Mouse (Mus musculus): ENCODE results near the gene 4930516K23Rik. TPM values are rescaled to one million over a fixed set of nuclear protein-coding genes. Genes with fewer than 3 reads are reported as not detected.

The 4930516K23Rik gene
- polyA plus RNA-seq, 1 experiment from 2014 or later = not detected

- Histone ChIP-seq H3K27ac (ENCODE audit: low read depth, low read length) (no peak overlapping the region), H3K36me3 (ENCODE audit: control insufficient read depth, insufficient read depth, low read length) (no peaks in the 10 kb centered on the region), H3K9me3 (ENCODE audit: control insufficient read depth, low read length) (no peaks in the 10 kb centered on the region), H3K4me2 (replicated peaks; ENCODE audit: low read depth, low read length) (no peak overlapping the region), H3K9ac (ENCODE audit: low read depth, low read length) (no peak overlapping the region), H3K4me1 (ENCODE audit: control insufficient read depth, insufficient read depth, low read length) (no peaks in the 10 kb centered on the region), H3K27me3 (ENCODE audit: control insufficient read depth, insufficient read depth, low read length) (no peaks in the 10 kb centered on the region), H3K4me3 (ENCODE audit: low read length) (no peak overlapping the region)
- ATAC-seq (ENCODE audit: low FRiP score, low TSS enrichment) = no peak
- 79% methylated on average over 3 of the region's 3 CpGs for WGBS
Measured at GRCm38 (mm10) chr7:104026978-104027377, 34.3 kb downstream of the 4930516K23Rik start.

- H3K4me3 ChIP-seq (ENCODE audit: low read length) = no peak within 1 kb of the TSS
- H3K9ac ChIP-seq (ENCODE audit: low read depth, low read length) = no peak within 1 kb of the TSS
- H3K36me3 ChIP-seq (ENCODE audit: control insufficient read depth, insufficient read depth, low read length) = no peaks in the 10 kb centered on the region
- no peak for ATAC-seq (ENCODE audit: low FRiP score, low TSS enrichment)
- H3K4me2 ChIP-seq (replicated peaks; ENCODE audit: low read depth, low read length) = no peak within 1 kb of the TSS
- WGBS = 76% methylated on average over 6 of the region's 6 CpGs
- H3K27ac ChIP-seq (ENCODE audit: low read depth, low read length) = no peak within 1 kb of the TSS
- no peaks in the 10 kb centered on the region for H3K4me1 ChIP-seq (ENCODE audit: control insufficient read depth, insufficient read depth, low read length)
- no peaks in the 10 kb centered on the region for H3K9me3 ChIP-seq (ENCODE audit: control insufficient read depth, low read length)
- H3K27me3 ChIP-seq (ENCODE audit: control insufficient read depth, insufficient read depth, low read length) = no peaks in the 10 kb centered on the region
Measured at GRCm38 (mm10) chr7:104025473-104025872, 35.8 kb downstream of the 4930516K23Rik start, which contains the start of gene Olfr640. Gene Olfr640 (minus strand): TSS chr7:104025573.

- no peaks in the 10 kb centered on the region for H3K9me3 ChIP-seq (ENCODE audit: control insufficient read depth, low read length)
- ATAC-seq (ENCODE audit: low FRiP score, low TSS enrichment) = no peak
Measured at GRCm38 (mm10) chr7:104021651-104022050, 39.6 kb downstream of the 4930516K23Rik start.

GRCm38 (mm10) chr7:104018953-104019352 is 42.3 kb downstream of the 4930516K23Rik start:
- WGBS = 84% methylated on average over 1 of the region's 1 CpGs
- Histone ChIP-seq H3K4me2 (replicated peaks; ENCODE audit: low read depth, low read length) (no peak overlapping the region), H3K4me3 (ENCODE audit: low read length) (no peak overlapping the region), H3K36me3 (ENCODE audit: control insufficient read depth, insufficient read depth, low read length) (no peaks in the 10 kb centered on the region), H3K9me3 (ENCODE audit: control insufficient read depth, low read length) (no peaks in the 10 kb centered on the region), H3K9ac (ENCODE audit: low read depth, low read length) (no peak overlapping the region), H3K27me3 (ENCODE audit: control insufficient read depth, insufficient read depth, low read length) (no peaks in the 10 kb centered on the region), H3K27ac (ENCODE audit: low read depth, low read length) (no peak overlapping the region), H3K4me1 (ENCODE audit: control insufficient read depth, insufficient read depth, low read length) (no peaks in the 10 kb centered on the region)
- ATAC-seq (ENCODE audit: low FRiP score, low TSS enrichment) = no peak

More at GRCm38 (mm10) chr7:104021651-104022050, 39.6 kb downstream of the 4930516K23Rik start:
- no peaks in the 10 kb centered on the region for H3K27me3 ChIP-seq (ENCODE audit: control insufficient read depth, insufficient read depth, low read length)
- H3K36me3 ChIP-seq (ENCODE audit: control insufficient read depth, insufficient read depth, low read length) = no peaks in the 10 kb centered on the region
- no peak overlapping the region for H3K27ac ChIP-seq (ENCODE audit: low read depth, low read length)
- no peaks in the 10 kb centered on the region for H3K4me1 ChIP-seq (ENCODE audit: control insufficient read depth, insufficient read depth, low read length)
- 93% methylated on average over 6 of the region's 6 CpGs for WGBS
- H3K9ac ChIP-seq (ENCODE audit: low read depth, low read length) = no peak overlapping the region
- H3K4me3 ChIP-seq (ENCODE audit: low read length) = no peak overlapping the region
- H3K4me2 ChIP-seq (replicated peaks; ENCODE audit: low read depth, low read length) = no peak overlapping the region

- Histone ChIP-seq H3K4me2 (replicated peaks; ENCODE audit: low read depth, low read length) (no peak within 1 kb of the TSS), H3K9me3 (ENCODE audit: control insufficient read depth, low read length) (no peaks in the 10 kb centered on the region), H3K27me3 (ENCODE audit: control insufficient read depth, insufficient read depth, low read length) (no peaks in the 10 kb centered on the region), H3K4me1 (ENCODE audit: control insufficient read depth, insufficient read depth, low read length) (no peaks in the 10 kb centered on the region), H3K9ac (ENCODE audit: low read depth, low read length) (no peak within 1 kb of the TSS), H3K27ac (ENCODE audit: low read depth, low read length) (no peak within 1 kb of the TSS), H3K4me3 (ENCODE audit: low read length) (no peak within 1 kb of the TSS), H3K36me3 (ENCODE audit: control insufficient read depth, insufficient read depth, low read length) (no peaks in the 10 kb centered on the region)
- ATAC-seq (ENCODE audit: low FRiP score, low TSS enrichment) = no peak
Measured at GRCm38 (mm10) chr7:104017203-104017602, 44.0 kb downstream of the 4930516K23Rik start, which contains the start of gene Olfr639. Gene Olfr639 (minus strand): TSS chr7:104017303.

Other genes with a start within 250 kb of the 4930516K23Rik start
- gene Hbb-bt, start 247.4 kb downstream of the 4930516K23Rik start, polyA plus RNA-seq (2014; fragmentation: Nextera tagmentation; extraction: Ambion mirVana) = 1,529 and 1,788 TPM in 2 replicates
- gene Hbb-bs, start 233.3 kb downstream of the 4930516K23Rik start, polyA plus RNA-seq (2014; fragmentation: Nextera tagmentation; extraction: Ambion mirVana) = 3,842 and 4,307 TPM in 2 replicates
- not detected in 2 replicates for gene Hbb-bh2, start 220.9 kb downstream of the 4930516K23Rik start, polyA plus RNA-seq (2014; fragmentation: Nextera tagmentation; extraction: Ambion mirVana)
- 2.8 and 6.5 TPM in 2 replicates for gene Hbb-bh1, start 218.3 kb downstream of the 4930516K23Rik start, polyA plus RNA-seq (2014; fragmentation: Nextera tagmentation; extraction: Ambion mirVana)
- gene Hbb-y, start 208.2 kb downstream of the 4930516K23Rik start, polyA plus RNA-seq (2014; fragmentation: Nextera tagmentation; extraction: Ambion mirVana) = 578 and 855 TPM in 2 replicates
- gene Olfr66, start 175.2 kb downstream of the 4930516K23Rik start, polyA plus RNA-seq (2014; fragmentation: Nextera tagmentation; extraction: Ambion mirVana) = not detected in 2 replicates
- gene Olfr64, start 167.0 kb downstream of the 4930516K23Rik start, polyA plus RNA-seq (2014; fragmentation: Nextera tagmentation; extraction: Ambion mirVana) = not detected in 2 replicates
- gene Olfr65, start 158.0 kb downstream of the 4930516K23Rik start, polyA plus RNA-seq (2014; fragmentation: Nextera tagmentation; extraction: Ambion mirVana) = not detected in 2 replicates
- not detected in 2 replicates for gene Olfr631, start 132.6 kb downstream of the 4930516K23Rik start, polyA plus RNA-seq (2014; fragmentation: Nextera tagmentation; extraction: Ambion mirVana)
- gene Olfr632, start 127.1 kb downstream of the 4930516K23Rik start, polyA plus RNA-seq (2014; fragmentation: Nextera tagmentation; extraction: Ambion mirVana) = not detected in 2 replicates
- not detected in 2 replicates for gene Olfr633, start 117.0 kb downstream of the 4930516K23Rik start, polyA plus RNA-seq (2014; fragmentation: Nextera tagmentation; extraction: Ambion mirVana)
- 0.03 TPM in 1 of 2 replicates, not detected in the other for gene Olfr635, start 90.3 kb downstream of the 4930516K23Rik start, polyA plus RNA-seq (2014; fragmentation: Nextera tagmentation; extraction: Ambion mirVana)
- not detected in 2 replicates for gene Olfr638, start 62.7 kb downstream of the 4930516K23Rik start, polyA plus RNA-seq (2014; fragmentation: Nextera tagmentation; extraction: Ambion mirVana)
- 0.03 TPM in 1 of 2 replicates, not detected in the other for gene Olfr639, start 44.1 kb downstream of the 4930516K23Rik start, polyA plus RNA-seq (2014; fragmentation: Nextera tagmentation; extraction: Ambion mirVana)
- not detected in 2 replicates for gene Olfr640, start 35.9 kb downstream of the 4930516K23Rik start, polyA plus RNA-seq (2014; fragmentation: Nextera tagmentation; extraction: Ambion mirVana)
- not detected in 2 replicates for gene Olfr641, start 26.0 kb downstream of the 4930516K23Rik start, polyA plus RNA-seq (2014; fragmentation: Nextera tagmentation; extraction: Ambion mirVana)
- not detected in 2 replicates for gene Olfr642, start 8.8 kb downstream of the 4930516K23Rik start, polyA plus RNA-seq (2014; fragmentation: Nextera tagmentation; extraction: Ambion mirVana)
- not detected in 2 replicates for gene Olfr644, start 10.4 kb upstream of the 4930516K23Rik start, polyA plus RNA-seq (2014; fragmentation: Nextera tagmentation; extraction: Ambion mirVana)
- gene Olfr645, start 24.0 kb upstream of the 4930516K23Rik start, polyA plus RNA-seq (2014; fragmentation: Nextera tagmentation; extraction: Ambion mirVana) = not detected in 2 replicates
- not detected in 2 replicates for gene Olfr646, start 43.4 kb upstream of the 4930516K23Rik start, polyA plus RNA-seq (2014; fragmentation: Nextera tagmentation; extraction: Ambion mirVana)
- not detected in 2 replicates for gene Ubqln5, start 68.4 kb upstream of the 4930516K23Rik start, polyA plus RNA-seq (2014; fragmentation: Nextera tagmentation; extraction: Ambion mirVana)
- not detected in 2 replicates for gene Olfr643, start 76.0 kb upstream of the 4930516K23Rik start, polyA plus RNA-seq (2014; fragmentation: Nextera tagmentation; extraction: Ambion mirVana)
- gene Ubqln3, start 81.8 kb upstream of the 4930516K23Rik start, polyA plus RNA-seq (2014; fragmentation: Nextera tagmentation; extraction: Ambion mirVana) = not detected in 2 replicates
- gene Ubqlnl, start 89.1 kb upstream of the 4930516K23Rik start, polyA plus RNA-seq (2014; fragmentation: Nextera tagmentation; extraction: Ambion mirVana) = not detected in 2 replicates
- gene Olfm5, start 103.4 kb upstream of the 4930516K23Rik start, polyA plus RNA-seq (2014; fragmentation: Nextera tagmentation; extraction: Ambion mirVana) = not detected in 2 replicates
- gene Olfr648, start 121.9 kb upstream of the 4930516K23Rik start, polyA plus RNA-seq (2014; fragmentation: Nextera tagmentation; extraction: Ambion mirVana) = 0.12 and 0.14 TPM in 2 replicates
- gene Olfr649, start 134.5 kb upstream of the 4930516K23Rik start, polyA plus RNA-seq (2014; fragmentation: Nextera tagmentation; extraction: Ambion mirVana) = not detected in 2 replicates
- gene Trim6, start 157.3 kb upstream of the 4930516K23Rik start, polyA plus RNA-seq (2014; fragmentation: Nextera tagmentation; extraction: Ambion mirVana) = 1.3 and 2.5 TPM in 2 replicates
- gene Trim34a, start 183.0 kb upstream of the 4930516K23Rik start, polyA plus RNA-seq (2014; fragmentation: Nextera tagmentation; extraction: Ambion mirVana) = 1.4 and 1.5 TPM in 2 replicates
- gene Trim5, start 226.6 kb upstream of the 4930516K23Rik start, polyA plus RNA-seq (2014; fragmentation: Nextera tagmentation; extraction: Ambion mirVana) = 0.20 and 0.30 TPM in 2 replicates

Data from kidney, embryonic 14.5 days (tissue).